8 mouse cellular contexts compared by ENCODE assay signal in the genomic region with DNA sequence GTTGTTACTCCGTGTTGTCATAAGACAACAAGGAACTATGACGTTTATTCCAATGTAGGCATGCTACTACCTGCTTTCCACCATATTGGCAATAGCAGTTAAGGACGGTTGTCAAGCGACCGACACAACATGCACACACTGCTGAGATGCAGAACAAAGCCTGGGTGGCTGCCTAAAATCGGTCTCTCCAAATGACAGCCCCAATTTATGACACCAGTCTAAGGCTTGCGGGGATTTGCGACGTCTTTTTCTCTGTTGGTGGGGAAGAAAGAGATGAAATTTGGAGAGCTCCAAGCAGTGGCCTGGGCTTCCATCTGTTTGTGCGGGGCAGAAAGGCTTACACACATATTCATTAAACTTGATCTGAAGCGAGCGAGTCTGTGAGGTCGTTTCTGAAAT. TPM values are rescaled to one million over a fixed set of nuclear protein-coding genes. Genes with fewer than 3 reads are reported as not detected.
DNase-seq lines count a peak whose midpoint lies in the region; ATAC-seq and TF ChIP-seq lines count a peak whose summit lies in the region.

No protein-coding gene starts in this region.

- WGBS in embryonic facial prominence, embryonic 13.5 days = 20% methylated on average over 13 of the region's 13 CpGs
- 8% methylated on average over 13 of the region's 13 CpGs for WGBS in neural tube, embryonic 13.5 days

- peak; percentile 22 to 58 for DNase-seq in left cerebral cortex, postnatal 14 days (ENCODE audit: low spot score in 2 of 2)
- no peak for DNase-seq in left cerebral cortex, adult 11 months (ENCODE audit: low spot score)
- peak; percentile 54 to 63 for DNase-seq in layer of hippocampus, adult 18-20 months (ENCODE audit: low spot score in 2 of 2)
- no peak for DNase-seq in adrenal gland, postnatal 10 days
- DNase-seq in gastrocnemius, adult 2 months = no peak

- H3K9ac ChIP-seq in embryonic facial prominence, embryonic 13.5 days = no peak overlapping the region
- H3K9ac ChIP-seq in neural tube, embryonic 13.5 days = peak overlapping the region; percentile 90

- no peaks in the 10 kb centered on the region for H3K9me3 ChIP-seq in embryonic facial prominence, embryonic 13.5 days
- H3K9me3 ChIP-seq in neural tube, embryonic 13.5 days = no peaks in the 10 kb centered on the region

- peak overlapping the region; percentile 53 for H3K4me3 ChIP-seq in embryonic facial prominence, embryonic 13.5 days
- H3K4me3 ChIP-seq in neural tube, embryonic 13.5 days = peak overlapping the region; percentile 80
- no peak overlapping the region for H3K4me3 ChIP-seq in gastrocnemius, adult 2 months

- H3K27me3 ChIP-seq in embryonic facial prominence, embryonic 13.5 days = peaks cover 41% of the 10 kb centered on the region
- peaks cover 10% of the 10 kb centered on the region; the same call in 1 of the 2 replicates for H3K27me3 ChIP-seq in neural tube, embryonic 13.5 days

- ATAC-seq in embryonic facial prominence, embryonic 13.5 days (ENCODE audit: insufficient number of reproducible peaks, insufficient read depth, low FRiP score, low TSS enrichment, low read depth) = no peak
- ATAC-seq in neural tube, embryonic 13.5 days (ENCODE audit: low read depth) = peak; percentile 25; the same call in 1 of the 2 replicates
- no peak for ATAC-seq in monocyte, adult 5-6 weeks (replicated peaks; ENCODE audit: insufficient number of reproducible peaks, low FRiP score, low TSS enrichment, poor library complexity, severe bottlenecking)

- H3K27ac ChIP-seq in embryonic facial prominence, embryonic 13.5 days = no peak overlapping the region
- peak overlapping the region; percentile 93 for H3K27ac ChIP-seq in neural tube, embryonic 13.5 days (replicated peaks)
- no peak overlapping the region for H3K27ac ChIP-seq in gastrocnemius, adult 2 months

- no peaks in the 10 kb centered on the region for H3K36me3 ChIP-seq in embryonic facial prominence, embryonic 13.5 days
- no peaks in the 10 kb centered on the region for H3K36me3 ChIP-seq in neural tube, embryonic 13.5 days

- peak overlapping the region; percentile 92 for H3K4me2 ChIP-seq in embryonic facial prominence, embryonic 13.5 days
- H3K4me2 ChIP-seq in neural tube, embryonic 13.5 days = peak overlapping the region; percentile 80

- intact Hi-C loops in left cerebral cortex, postnatal 14 days (cut with DNase I) = no loop called here
- intact Hi-C loops in gastrocnemius, adult 2 months (cut with DNase I) = no loop called here

- TF ChIP-seq CTCF in gastrocnemius, adult 2 months (IDR thresholded peaks at IDR 0.05) = no peak

- H3K4me1 ChIP-seq in embryonic facial prominence, embryonic 13.5 days = peaks cover 7% of the 10 kb centered on the region
- H3K4me1 ChIP-seq in neural tube, embryonic 13.5 days (replicated peaks) = peaks cover 19% of the 10 kb centered on the region

RNA-seq across cellular contexts. Expression of a gene that starts 1.2 kb away (rescaled TPM):
- total RNA-seq in left cerebral cortex, postnatal 14 days (2021) = 100 to 1,000 TPM; 181 to 192 TPM
- 0.67 and 0.89 TPM in 2 replicates for polyA plus RNA-seq in embryonic facial prominence, embryonic 13.5 days (2015; fragmentation: Nextera tagmentation; extraction: Ambion mirVana)
- total RNA-seq in layer of hippocampus, adult 18-20 months (2021) = 100 to 1,000 TPM; 232 to 245 TPM
- polyA plus RNA-seq in neural tube, embryonic 13.5 days (2015; fragmentation: Nextera tagmentation; extraction: Ambion mirVana) = 17.3 TPM in 2 replicates
- 1 to 10 TPM; 3.2 to 3.4 TPM for total RNA-seq in adrenal gland, postnatal 10 days (2021)
- total RNA-seq in gastrocnemius, adult 2 months (2021) = under 1 TPM in 1 of 2 experiments, not detected in 1; 0.17 TPM
- not detected in 3 replicates for total RNA-seq in monocyte, adult 5-6 weeks (2017)

Comparison
In these comparisons a context has a peak if more than half of its experiments do, and no peak if none do; other contexts are left out.
1. DNase-seq: peak in left cerebral cortex, postnatal 14 days (2 of 2) and layer of hippocampus, adult 18-20 months (2 of 2); none in left cerebral cortex, adult 11 months (single experiment), adrenal gland, postnatal 10 days (single experiment) and gastrocnemius, adult 2 months (single experiment).
2. RNA of a gene that starts 1.2 kb away (total RNA-seq): 232 to 245 TPM in layer of hippocampus, adult 18-20 months and 181 to 192 TPM in left cerebral cortex, postnatal 14 days; 3.2 to 3.4 TPM in adrenal gland, postnatal 10 days, 0.17 TPM in gastrocnemius, adult 2 months and not detected in monocyte, adult 5-6 weeks; every median in the first group is over 10 times any median in the second.